Mouse (Mus musculus) adrenal gland, adult 8-10 months (tissue): Measurements from ENCODE around the gene Gm1123. TPM values are rescaled to one million over a fixed set of nuclear protein-coding genes. Genes with fewer than 3 reads are reported as not detected.
A peak's percentile ranks its signal among the peaks of the same experiment; 100 is the strongest.

Experiments used
- DNase-seq: peaks from one replicate; pipeline ENCODE4 v3.0.0; 2022
- total RNA-seq, 4 experiments: library from RNA; stranded (reverse); gene quantifications; 2 replicates each; pipeline ENCODE4 v1.2.4; 2022

Gene Gm1123
- total RNA-seq, 4 experiments from 2014 or later = not detected

GRCm38 (mm10) chr9:99001326-99001725 is 34.2 kb downstream of the Gm1123 start:
- no peak for DNase-seq

GRCm38 (mm10) chr9:98999881-99000339 is 35.6 kb downstream of the Gm1123 start:
- no peak for DNase-seq

- no peak for DNase-seq
Measured at GRCm38 (mm10) chr9:98994103-98994502, 41.4 kb downstream of the Gm1123 start.

GRCm38 (mm10) chr9:98987131-98987530 is 48.4 kb downstream of the Gm1123 start:
- DNase-seq = no peak

- DNase-seq = no peak
Measured at GRCm38 (mm10) chr9:98986476-98987096, 48.9 kb downstream of the Gm1123 start.

GRCm38 (mm10) chr9:98985800-98986475 is 49.6 kb downstream of the Gm1123 start, which contains the start of gene Faim:
Gene Faim (plus strand): TSS chr9:98986373.
- DNase-seq = peak; percentile 99

- DNase-seq = peak; percentile 73
Measured at GRCm38 (mm10) chr9:98979431-98980416, 55.8 kb downstream of the Gm1123 start.

GRCm38 (mm10) chr9:98976520-98976919 is 59.0 kb downstream of the Gm1123 start:
- no peak for DNase-seq

- no peak for DNase-seq
Measured at GRCm38 (mm10) chr9:98976081-98976480, 59.4 kb downstream of the Gm1123 start.

GRCm38 (mm10) chr9:98974898-98975297 is 60.6 kb downstream of the Gm1123 start:
- no peak for DNase-seq

GRCm38 (mm10) chr9:98973561-98973960 is 62.0 kb downstream of the Gm1123 start:
- no peak for DNase-seq

- no peak for DNase-seq
Measured at GRCm38 (mm10) chr9:98973101-98973521, 62.4 kb downstream of the Gm1123 start.

GRCm38 (mm10) chr9:98965084-98965483 is 70.4 kb downstream of the Gm1123 start:
- peak; percentile 48 for DNase-seq

GRCm38 (mm10) chr9:98963661-98964060 is 71.9 kb downstream of the Gm1123 start:
- DNase-seq = no peak

- no peak for DNase-seq
Measured at GRCm38 (mm10) chr9:98962478-98963142, 72.9 kb downstream of the Gm1123 start.

- DNase-seq = no peak
Measured at GRCm38 (mm10) chr9:98961591-98962477, 73.7 kb downstream of the Gm1123 start.

GRCm38 (mm10) chr9:98960348-98960747 is 75.2 kb downstream of the Gm1123 start:
- DNase-seq = no peak

- DNase-seq = no peak
Measured at GRCm38 (mm10) chr9:98959851-98960250, 75.7 kb downstream of the Gm1123 start.

- DNase-seq = no peak
Measured at GRCm38 (mm10) chr9:98958628-98959027, 76.9 kb downstream of the Gm1123 start.

GRCm38 (mm10) chr9:98957751-98958351 is 77.7 kb downstream of the Gm1123 start:
- no peak for DNase-seq
